Mouse (Mus musculus) embryonic facial prominence, embryonic 10.5 days (tissue): ENCODE results near the gene Fntb. TPM values are rescaled to one million over a fixed set of nuclear protein-coding genes. Genes with fewer than 3 reads are reported as not detected.

Experiments
- DNase-seq: peaks from one replicate; pipeline ENCODE4 v3.0.0-alpha.2; 2017; ENCODE audit warnings: low spot score
- H3K27ac ChIP-seq: fragments of 300-500 bp; sonication (generic); replicated peaks from 2 replicates; pipeline ENCODE4 v1.5.1; 2016; ENCODE audit warnings: mild to moderate bottlenecking
- H3K27me3 ChIP-seq: fragments of 300-500 bp; sonication (generic); replicated peaks from 2 replicates; pipeline ENCODE4 v1.6.1; 2016; ENCODE audit warnings: low read depth, mild to moderate bottlenecking; ENCODE audit not compliant: poor library complexity, severe bottlenecking
- H3K36me3 ChIP-seq: fragments of 300-500 bp; sonication (generic); replicated peaks from 2 replicates; pipeline ENCODE4 v1.6.1; 2016; ENCODE audit warnings: mild to moderate bottlenecking, moderate library complexity
- H3K4me1 ChIP-seq: fragments of 300-500 bp; sonication (generic); 2 replicates; pipeline ENCODE4 v1.6.1; 2016
- H3K4me3 ChIP-seq: fragments of 300-500 bp; sonication (generic); 2 replicates; pipeline ENCODE4 v1.5.1; 2016; ENCODE audit warnings: mild to moderate bottlenecking, moderate library complexity
- H3K9me3 ChIP-seq: fragments of 300-500 bp; sonication (generic); 2 replicates; pipeline ENCODE4 v1.6.1; 2016; ENCODE audit warnings: mild to moderate bottlenecking
- WGBS: fragments of 180-500 bp; shearing (Covaris S2); methylation state at CpG from one replicate; pipeline ENCODE4 v1.1.7; 2016; 5-methylcytosine and 5-hydroxymethylcytosine counted together
- polyA plus RNA-seq: library from polyadenylated mRNA; unstranded; fragments of >200 nt; fragmentation: Nextera tagmentation; extraction: Ambion mirVana; gene quantifications from 2 replicates; pipeline ENCODE4 v1.2.1, GENCODE M21; 2016

The Fntb gene
- 50.3 and 50.4 TPM in 2 replicates for polyA plus RNA-seq

- no peaks in the 10 kb centered on the region for H3K27me3 ChIP-seq
- no peaks in the 10 kb centered on the region for H3K9me3 ChIP-seq
- DNase-seq: peak; percentile 92
- H3K36me3 ChIP-seq: no peaks in the 10 kb centered on the region
- under 1% methylated on average over 31 of the region's 31 CpGs for WGBS
- peaks cover 8% of the 10 kb centered on the region for H3K4me1 ChIP-seq
- peak within 1 kb of the TSS; percentile 74 for H3K4me3 ChIP-seq
- peak within 1 kb of the TSS; percentile 92 for H3K27ac ChIP-seq
These were observed at the start of gene Fntb, which contains the start of gene Churc1 for GRCm38 (mm10) chr12:76765354-76765851. Gene Fntb (plus strand): TSS chr12:76765589. Gene Churc1 (plus strand): TSS chr12:76765538.

GRCm38 (mm10) chr12:76718384-76718783, 47.0 kb upstream of the Fntb start:
- H3K4me1 ChIP-seq: no peaks in the 10 kb centered on the region
- no peaks in the 10 kb centered on the region for H3K36me3 ChIP-seq
- H3K9me3 ChIP-seq: no peaks in the 10 kb centered on the region
- H3K4me3 ChIP-seq: no peak overlapping the region
- peaks cover 13% of the 10 kb centered on the region for H3K27me3 ChIP-seq
- WGBS: 82% methylated on average over 4 of the region's 4 CpGs
- no peak for DNase-seq
- H3K27ac ChIP-seq: no peak overlapping the region

GRCm38 (mm10) chr12:76720572-76720971, 44.8 kb upstream of the Fntb start:
- H3K27me3 ChIP-seq: no peaks in the 10 kb centered on the region
- no peaks in the 10 kb centered on the region for H3K4me1 ChIP-seq
- no peak overlapping the region for H3K4me3 ChIP-seq
- DNase-seq: no peak
- H3K36me3 ChIP-seq: no peaks in the 10 kb centered on the region
- H3K9me3 ChIP-seq: no peaks in the 10 kb centered on the region
- no peak overlapping the region for H3K27ac ChIP-seq

GRCm38 (mm10) chr12:76722026-76722425, 43.4 kb upstream of the Fntb start:
- H3K4me3 ChIP-seq: no peak overlapping the region
- no peaks in the 10 kb centered on the region for H3K4me1 ChIP-seq
- H3K27me3 ChIP-seq: no peaks in the 10 kb centered on the region
- no peak overlapping the region for H3K27ac ChIP-seq
- H3K9me3 ChIP-seq: no peaks in the 10 kb centered on the region
- no peaks in the 10 kb centered on the region for H3K36me3 ChIP-seq
- WGBS: 83% methylated on average over 3 of the region's 3 CpGs
- DNase-seq: no peak

- peaks cover 6% of the 10 kb centered on the region; the same call in 1 of the 2 replicates for H3K9me3 ChIP-seq
- H3K27ac ChIP-seq: no peak overlapping the region
- H3K4me3 ChIP-seq: no peak overlapping the region
- WGBS: 88% methylated on average over 4 of the region's 4 CpGs
- DNase-seq: no peak
- H3K4me1 ChIP-seq: no peaks in the 10 kb centered on the region
- H3K27me3 ChIP-seq: no peaks in the 10 kb centered on the region
- no peaks in the 10 kb centered on the region for H3K36me3 ChIP-seq
These were observed 37.4 kb upstream of the Fntb start for GRCm38 (mm10) chr12:76727955-76728354.

- H3K27ac ChIP-seq: no peak overlapping the region
- no peak overlapping the region for H3K4me3 ChIP-seq
- DNase-seq: no peak
- H3K4me1 ChIP-seq: no peaks in the 10 kb centered on the region
- 73% methylated on average over 16 of the region's 16 CpGs for WGBS
- H3K27me3 ChIP-seq: 0 out of 2 replicates have a peak, but pooled peaks cover 4% of the 10 kb centered on the region
- H3K36me3 ChIP-seq: no peaks in the 10 kb centered on the region
- peaks cover 4% of the 10 kb centered on the region; the same call in 1 of the 2 replicates for H3K9me3 ChIP-seq
These were observed 14.4 kb upstream of the Fntb start for GRCm38 (mm10) chr12:76750866-76751459.

GRCm38 (mm10) chr12:76752652-76753318, 12.6 kb upstream of the Fntb start:
- no peaks in the 10 kb centered on the region for H3K36me3 ChIP-seq
- DNase-seq: peak; percentile 67
- H3K4me1 ChIP-seq: no peaks in the 10 kb centered on the region
- no peak overlapping the region for H3K4me3 ChIP-seq
- peaks cover 4% of the 10 kb centered on the region; the same call in 1 of the 2 replicates for H3K9me3 ChIP-seq
- H3K27ac ChIP-seq: no peak overlapping the region
- H3K27me3 ChIP-seq: 0 out of 2 replicates have a peak, but pooled peaks cover 4% of the 10 kb centered on the region
- WGBS: 43% methylated on average over 14 of the region's 14 CpGs

- Histone ChIP-seq H3K9me3 (no peaks in the 10 kb centered on the region), H3K4me1 (peaks cover 8% of the 10 kb centered on the region), H3K36me3 (no peaks in the 10 kb centered on the region), H3K27me3 (no peaks in the 10 kb centered on the region), H3K27ac (peak overlapping the region; percentile 92), H3K4me3 (peak overlapping the region; percentile 74)
- peak; percentile 38 for DNase-seq
- 32% methylated on average over 20 of the region's 20 CpGs for WGBS
These were observed 677 bp downstream of the Fntb start for GRCm38 (mm10) chr12:76765901-76766630.

- H3K4me1 ChIP-seq: peaks cover 11% of the 10 kb centered on the region
- H3K27ac ChIP-seq: no peak overlapping the region
- H3K4me3 ChIP-seq: no peak overlapping the region
- no peaks in the 10 kb centered on the region for H3K27me3 ChIP-seq
- no peaks in the 10 kb centered on the region for H3K9me3 ChIP-seq
- 89% methylated on average over 5 of the region's 5 CpGs for WGBS
- no peak for DNase-seq
- H3K36me3 ChIP-seq: no peaks in the 10 kb centered on the region
These were observed 5.6 kb downstream of the Fntb start for GRCm38 (mm10) chr12:76770841-76771500.

GRCm38 (mm10) chr12:76771540-76771939, 6.2 kb downstream of the Fntb start:
- Histone ChIP-seq H3K4me1 (peaks cover 5% of the 10 kb centered on the region; the same call in 1 of the 2 replicates), H3K36me3 (no peaks in the 10 kb centered on the region), H3K27ac (no peak overlapping the region), H3K4me3 (no peak overlapping the region), H3K9me3 (no peaks in the 10 kb centered on the region), H3K27me3 (no peaks in the 10 kb centered on the region)
- no peak for DNase-seq
- 89% methylated on average over 5 of the region's 5 CpGs for WGBS

- Histone ChIP-seq H3K27ac (no peak overlapping the region), H3K9me3 (no peaks in the 10 kb centered on the region), H3K27me3 (no peaks in the 10 kb centered on the region), H3K4me1 (peaks cover 4% of the 10 kb centered on the region; the same call in 1 of the 2 replicates), H3K36me3 (no peaks in the 10 kb centered on the region; the same call in 1 of the 2 replicates), H3K4me3 (no peak overlapping the region)
- 85% methylated on average over 3 of the region's 3 CpGs for WGBS
- DNase-seq: no peak
These were observed 9.3 kb downstream of the Fntb start for GRCm38 (mm10) chr12:76774652-76775051.

GRCm38 (mm10) chr12:76775132-76775531, 9.7 kb downstream of the Fntb start:
- H3K36me3 ChIP-seq: no peaks in the 10 kb centered on the region; the same call in 1 of the 2 replicates
- 57% methylated on average over 4 of the region's 4 CpGs for WGBS
- H3K9me3 ChIP-seq: no peaks in the 10 kb centered on the region
- no peak overlapping the region for H3K27ac ChIP-seq
- no peaks in the 10 kb centered on the region for H3K27me3 ChIP-seq
- no peak overlapping the region for H3K4me3 ChIP-seq
- no peak for DNase-seq
- peaks cover 4% of the 10 kb centered on the region; the same call in 1 of the 2 replicates for H3K4me1 ChIP-seq
